Mouse (Mus musculus) forebrain, embryonic 12.5 days (tissue): ENCODE measurements around the gene Olfr711. TPM values are rescaled to one million over a fixed set of nuclear protein-coding genes. Genes with fewer than 3 reads are reported as not detected.
"Not testable (repeated sequence)": the region's sequence is repeated elsewhere in the genome, so short reads cannot be mapped to it uniquely, and the experiment has no call there.

Source experiments
- ATAC-seq: fragments of 200-750 bp; cut with Nextera tagmentation; 2 replicates; pipeline ENCODE4 v1.8.0; 2017; ENCODE audit warnings: moderate TSS enrichment; ENCODE audit not compliant: low FRiP score
- H3K27ac ChIP-seq: fragments of 300-500 bp; sonication (generic); 2 replicates; pipeline ENCODE4 v1.5.1; 2016; ENCODE audit warnings: mild to moderate bottlenecking
- H3K27me3 ChIP-seq: fragments of 300-500 bp; sonication (generic); 2 replicates; pipeline ENCODE4 v1.6.1; 2016; ENCODE audit warnings: mild to moderate bottlenecking
- H3K36me3 ChIP-seq: fragments of 300-500 bp; sonication (generic); replicated peaks from 2 replicates; pipeline ENCODE4 v1.6.1; 2016; ENCODE audit warnings: mild to moderate bottlenecking
- H3K4me1 ChIP-seq: fragments of 300-500 bp; sonication (generic); 2 replicates; pipeline ENCODE4 v1.6.1; 2016
- H3K4me2 ChIP-seq: fragments of 300-500 bp; sonication (generic); 2 replicates; pipeline ENCODE4 v1.6.1; 2016; ENCODE audit warnings: mild to moderate bottlenecking, moderate library complexity
- H3K4me3 ChIP-seq: fragments of 300-500 bp; sonication (generic); replicated peaks from 2 replicates; pipeline ENCODE4 v1.5.1; 2016; ENCODE audit warnings: mild to moderate bottlenecking
- H3K9ac ChIP-seq: fragments of 300-500 bp; sonication (generic); 2 replicates; pipeline ENCODE4 v1.6.1; 2016; ENCODE audit warnings: mild to moderate bottlenecking
- H3K9me3 ChIP-seq: fragments of 300-500 bp; sonication (generic); 2 replicates; pipeline ENCODE4 v1.6.1; 2016
- WGBS: fragments of 180-500 bp; shearing (Covaris S2); methylation state at CpG from one replicate; pipeline ENCODE4 v1.1.7; 2016; 5-methylcytosine and 5-hydroxymethylcytosine counted together
- polyA plus RNA-seq: library from polyadenylated mRNA; unstranded; fragments of >200 nt; fragmentation: Nextera tagmentation; extraction: Ambion mirVana; gene quantifications from 2 replicates; pipeline ENCODE4 v1.2.1, GENCODE M21; 2016

Gene Olfr711
- polyA plus RNA-seq = not detected in 2 replicates

DNA sequence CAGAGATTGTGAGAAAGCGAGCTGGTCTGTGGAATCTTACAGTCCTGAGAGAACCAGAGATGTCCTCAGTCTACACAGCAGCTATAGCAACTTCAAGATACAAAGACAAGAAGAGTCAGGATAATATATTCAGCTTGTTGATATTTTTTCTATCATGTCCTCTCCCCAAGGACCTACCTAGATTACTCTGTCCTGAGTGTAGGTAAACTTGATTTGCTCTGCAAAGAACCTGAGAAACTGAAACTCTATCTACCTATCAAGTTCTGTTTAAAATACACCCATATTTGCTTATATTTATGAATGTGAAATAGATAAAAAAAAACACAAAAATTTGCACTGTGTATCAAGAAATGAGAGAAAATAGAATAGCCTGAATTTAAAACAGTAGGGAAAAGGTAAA lies at the start of gene Olfr711:
Olfr711 (minus strand) TSS at position 101 of the 400 bp plus-strand sequence.
- ATAC-seq = no peak
- H3K36me3 ChIP-seq = no peaks in the 10 kb centered on the region
- no peaks in the 10 kb centered on the region for H3K27me3 ChIP-seq
- 64% methylated on average over 1 of the region's 1 CpGs for WGBS
- no peaks in the 10 kb centered on the region for H3K4me1 ChIP-seq
- H3K4me3 ChIP-seq = no peak within 1 kb of the TSS
- H3K4me2 ChIP-seq = no peak within 1 kb of the TSS
- no peak within 1 kb of the TSS for H3K9ac ChIP-seq
- no peak within 1 kb of the TSS for H3K27ac ChIP-seq
- no peaks in the 10 kb centered on the region for H3K9me3 ChIP-seq

DNA sequence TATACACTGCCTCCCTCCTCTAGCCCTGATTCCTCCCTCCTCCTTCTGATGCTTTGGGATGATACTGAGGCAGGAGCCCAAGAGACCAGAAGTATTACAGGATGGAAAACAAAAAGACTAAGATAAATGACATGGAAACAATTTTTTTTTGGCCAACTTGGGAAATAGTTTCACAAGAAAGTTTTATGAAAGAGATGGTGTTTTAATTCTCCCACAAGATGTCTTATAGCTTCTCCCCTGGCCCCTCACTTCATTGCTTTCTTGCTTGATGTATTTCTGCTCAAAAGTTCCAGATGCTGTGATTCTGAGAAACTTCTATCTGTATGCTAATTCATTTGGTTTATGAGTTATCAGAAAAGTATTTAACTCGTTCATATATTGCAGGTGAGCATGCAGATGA lies 30.7 kb upstream of the Olfr711 start, which contains the start of gene Olfr2:
Olfr2 (minus strand) TSS at position 101 of the 400 bp plus-strand sequence.
- no peak for ATAC-seq
- Histone ChIP-seq H3K27ac (no peak within 1 kb of the TSS), H3K4me1 (no peaks in the 10 kb centered on the region), H3K4me3 (no peak within 1 kb of the TSS), H3K4me2 (no peak within 1 kb of the TSS), H3K9me3 (no peaks in the 10 kb centered on the region), H3K36me3 (no peaks in the 10 kb centered on the region), H3K9ac (no peak within 1 kb of the TSS), H3K27me3 (no peaks in the 10 kb centered on the region)
- 49% methylated on average over 1 of the region's 1 CpGs for WGBS

DNA sequence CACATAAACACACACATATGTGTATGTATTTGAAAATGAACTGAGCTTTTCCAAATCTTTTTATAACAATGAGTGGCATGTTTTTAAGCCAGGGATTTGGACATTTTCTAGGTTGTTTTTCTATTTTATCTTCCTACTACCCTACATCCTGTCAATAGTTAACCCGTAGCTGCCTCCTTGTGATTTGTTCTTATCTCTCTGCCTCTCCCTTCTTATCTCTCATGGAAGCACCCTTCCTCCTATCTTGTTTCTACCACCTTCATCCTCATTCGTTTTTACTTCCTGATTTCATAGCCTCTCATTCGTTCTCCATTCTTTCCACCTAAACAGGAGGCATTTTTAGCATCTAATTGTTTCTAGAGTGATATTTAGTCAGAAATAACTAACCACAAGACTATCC lies 28.9 kb upstream of the Olfr711 start:
- Histone ChIP-seq H3K27me3 (no peaks in the 10 kb centered on the region), H3K27ac (no peak overlapping the region), H3K9me3 (no peaks in the 10 kb centered on the region), H3K4me1 (no peaks in the 10 kb centered on the region), H3K9ac (no peak overlapping the region), H3K4me3 (no peak overlapping the region), H3K36me3 (no peaks in the 10 kb centered on the region), H3K4me2 (no peak overlapping the region)
- no peak for ATAC-seq
- 70% methylated on average over 3 of the region's 3 CpGs for WGBS

DNA sequence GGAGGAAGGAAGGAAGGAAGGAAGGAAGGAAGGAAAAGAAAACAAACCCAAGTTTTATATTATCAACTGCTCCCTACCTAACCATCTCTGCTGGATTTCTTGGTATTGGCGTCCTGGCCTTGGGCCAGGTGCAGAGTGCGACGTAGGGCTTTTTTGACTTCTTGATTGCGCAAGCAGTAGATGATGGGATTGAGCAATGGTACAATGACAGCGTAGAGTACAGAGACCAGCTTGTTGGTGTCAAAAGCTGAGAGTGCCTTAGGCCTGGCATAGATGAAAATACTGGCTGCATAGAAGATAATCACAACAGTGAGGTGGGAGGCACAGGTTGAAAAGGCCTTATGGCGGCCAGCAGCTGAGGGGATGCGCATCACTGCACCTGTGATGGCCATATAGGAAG lies 25.5 kb upstream of the Olfr711 start:
- Histone ChIP-seq H3K4me2 (no peak overlapping the region), H3K9me3 (no peaks in the 10 kb centered on the region), H3K27ac (no peak overlapping the region), H3K9ac (no peak overlapping the region), H3K27me3 (no peaks in the 10 kb centered on the region), H3K36me3 (no peaks in the 10 kb centered on the region), H3K4me3 (no peak overlapping the region), H3K4me1 (no peaks in the 10 kb centered on the region)
- 90% methylated on average over 7 of the region's 7 CpGs for WGBS
- ATAC-seq = no peak

DNA sequence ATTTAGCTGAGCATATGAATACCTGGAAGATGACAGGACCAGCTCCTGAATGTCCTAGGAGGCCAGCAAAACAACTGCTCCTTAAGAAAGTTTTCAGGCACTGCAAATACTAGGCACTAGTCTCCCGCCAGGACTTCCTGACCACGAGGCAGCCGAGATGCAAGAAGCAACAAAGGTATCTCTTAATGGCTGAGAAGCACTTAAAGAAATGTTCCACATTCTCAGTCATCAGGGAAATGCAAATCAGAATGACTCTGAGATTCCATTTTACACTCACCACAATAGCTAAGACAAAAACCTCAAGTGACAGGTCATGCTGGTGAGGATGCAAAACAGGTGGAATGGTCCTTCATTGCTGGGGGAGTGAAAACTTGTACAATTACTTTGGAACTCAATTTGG lies 10.0 kb upstream of the Olfr711 start:
- Histone ChIP-seq H3K4me3 (no peak overlapping the region), H3K4me2 (no peak overlapping the region), H3K36me3 (no peaks in the 10 kb centered on the region), H3K27me3 (no peaks in the 10 kb centered on the region), H3K9ac (no peak overlapping the region), H3K4me1 (no peaks in the 10 kb centered on the region), H3K9me3 (no peaks in the 10 kb centered on the region), H3K27ac (no peak overlapping the region)
- 97% methylated on average over 3 of the region's 3 CpGs for WGBS
- ATAC-seq = no peak

DNA sequence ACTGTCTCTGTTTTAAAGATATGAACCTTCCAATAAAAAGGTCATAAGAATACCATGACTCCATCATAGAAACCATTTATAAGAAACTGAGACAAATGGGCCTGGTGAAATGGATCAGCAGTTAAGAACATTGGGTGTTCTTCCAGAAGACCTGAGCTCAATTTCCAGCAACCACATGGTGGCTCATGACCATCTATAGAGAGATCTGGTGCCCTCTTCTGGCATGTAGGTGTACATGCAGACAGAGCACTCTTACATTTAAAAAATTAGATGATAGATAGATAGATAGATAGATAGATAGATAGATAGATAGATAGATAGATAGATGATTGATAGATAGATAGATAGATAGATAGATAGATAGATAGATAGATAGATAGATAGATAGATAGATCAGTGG lies 7.8 kb downstream of the Olfr711 start:
- not testable (repeated sequence) for H3K4me1 ChIP-seq, H3K9me3 ChIP-seq, H3K36me3 ChIP-seq, ATAC-seq, H3K4me3 ChIP-seq, H3K4me2 ChIP-seq, H3K27me3 ChIP-seq, H3K27ac ChIP-seq, H3K9ac ChIP-seq

DNA sequence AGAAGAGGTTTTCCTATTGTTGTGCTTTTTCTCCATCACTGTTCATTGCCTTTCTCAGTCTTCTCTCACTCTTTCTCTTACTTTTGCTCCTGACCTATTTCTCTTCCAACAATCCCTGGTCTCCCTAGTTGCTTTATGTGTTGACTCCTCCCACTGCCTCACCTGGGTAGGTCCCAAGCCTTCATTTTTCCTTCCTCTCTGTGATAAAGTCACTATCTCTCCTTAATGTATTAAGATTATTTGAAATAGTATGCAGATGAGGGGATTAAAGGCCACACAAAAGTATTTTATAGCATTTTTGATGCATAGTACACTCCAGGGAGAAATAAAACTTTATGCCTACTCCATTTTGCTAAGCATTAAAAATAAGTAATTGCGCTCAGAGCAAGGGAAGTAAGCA lies 11.4 kb downstream of the Olfr711 start, which contains the start of gene Olfr6:
Olfr6 (minus strand) TSS at position 101 of the 400 bp plus-strand sequence.
- WGBS = 92% methylated on average over 1 of the region's 1 CpGs
- Histone ChIP-seq H3K9ac (no peak within 1 kb of the TSS), H3K4me1 (no peaks in the 10 kb centered on the region), H3K27ac (no peak within 1 kb of the TSS), H3K9me3 (no peaks in the 10 kb centered on the region), H3K4me2 (no peak within 1 kb of the TSS), H3K4me3 (no peak within 1 kb of the TSS), H3K27me3 (no peaks in the 10 kb centered on the region), H3K36me3 (no peaks in the 10 kb centered on the region)
- ATAC-seq = no peak

DNA sequence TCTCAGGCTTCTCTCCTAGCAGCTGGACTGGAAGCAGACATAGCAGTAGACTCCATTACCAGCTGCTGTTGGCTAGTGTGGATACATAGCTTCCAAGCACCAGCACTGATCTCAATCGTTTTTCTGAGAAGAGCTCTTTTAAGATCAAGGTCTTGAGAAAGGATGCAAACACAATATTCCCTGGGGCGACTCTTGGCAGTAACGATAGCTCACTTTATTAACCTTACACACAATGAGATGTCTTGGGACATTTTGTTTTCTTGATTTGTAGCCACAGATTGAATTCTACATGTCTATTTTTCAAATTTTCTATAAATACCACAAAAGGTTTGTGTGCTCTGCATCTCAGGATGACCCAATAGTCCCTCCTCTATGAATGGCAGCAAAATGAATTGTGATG lies 27.0 kb downstream of the Olfr711 start, which contains the start of gene Olfr710:
Olfr710 (minus strand) TSS at position 101 of the 400 bp plus-strand sequence.
- H3K9me3 ChIP-seq = 0 out of 2 replicates have a peak, but pooled peaks cover 2% of the 10 kb centered on the region
- no peak for ATAC-seq
- H3K36me3 ChIP-seq = no peaks in the 10 kb centered on the region
- no peak within 1 kb of the TSS for H3K27ac ChIP-seq
- 80% methylated on average over 3 of the region's 3 CpGs for WGBS
- H3K27me3 ChIP-seq = no peaks in the 10 kb centered on the region
- no peak within 1 kb of the TSS for H3K4me3 ChIP-seq
- H3K9ac ChIP-seq = no peak within 1 kb of the TSS
- no peak within 1 kb of the TSS for H3K4me2 ChIP-seq
- no peaks in the 10 kb centered on the region for H3K4me1 ChIP-seq

DNA sequence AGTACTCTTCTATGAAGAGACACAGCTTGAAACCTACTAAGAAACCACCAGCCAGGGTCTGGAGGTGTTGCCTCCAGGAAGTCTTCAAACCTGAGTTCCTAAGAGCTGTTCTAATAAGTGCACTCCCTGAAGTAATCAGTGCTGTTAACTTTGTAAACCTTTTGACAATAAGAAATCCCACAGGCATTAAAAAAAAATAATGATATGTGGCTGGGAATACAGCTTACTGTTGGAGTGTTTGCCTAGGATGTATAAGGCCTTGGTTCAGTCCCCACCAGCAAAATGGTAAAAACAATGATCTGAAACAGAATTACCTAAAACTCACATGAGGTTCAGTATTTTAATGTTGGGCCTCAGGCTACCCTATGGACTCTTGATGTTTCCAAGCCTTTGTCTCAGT lies 43.1 kb downstream of the Olfr711 start, which contains the start of gene Olfr709-ps1:
Olfr709-ps1 (minus strand) TSS at position 101 of the 400 bp plus-strand sequence.
- no peaks in the 10 kb centered on the region for H3K36me3 ChIP-seq
- no peak for ATAC-seq
- H3K27me3 ChIP-seq = no peaks in the 10 kb centered on the region
- no peak within 1 kb of the TSS for H3K9ac ChIP-seq
- H3K27ac ChIP-seq = no peak within 1 kb of the TSS
- H3K4me2 ChIP-seq = no peak within 1 kb of the TSS
- no peak within 1 kb of the TSS for H3K4me3 ChIP-seq
- H3K4me1 ChIP-seq = no peaks in the 10 kb centered on the region
- no peaks in the 10 kb centered on the region for H3K9me3 ChIP-seq

DNA sequence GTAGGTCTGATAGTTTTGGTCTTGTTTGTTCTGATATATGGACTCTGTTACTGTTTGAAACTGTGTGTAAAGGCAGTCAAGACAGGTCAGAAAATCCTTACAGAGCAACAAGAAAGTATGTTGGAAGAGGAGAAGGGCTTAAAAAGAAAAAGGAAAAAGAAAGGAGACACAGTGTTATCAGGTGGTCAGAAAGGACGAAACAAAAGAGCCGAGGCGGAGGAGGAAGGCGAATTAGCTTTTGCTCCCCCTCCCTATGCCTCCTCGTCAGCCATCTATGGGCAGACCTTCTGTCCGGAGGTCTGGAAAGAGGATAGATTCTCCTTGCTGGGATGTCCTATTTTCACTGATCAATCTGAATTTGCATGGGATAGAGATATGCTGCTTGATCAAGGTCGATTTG lies 54.3 kb downstream of the Olfr711 start:
- not testable (repeated sequence) for H3K36me3 ChIP-seq, H3K4me2 ChIP-seq, H3K27me3 ChIP-seq, H3K4me1 ChIP-seq, H3K9ac ChIP-seq, ATAC-seq, H3K9me3 ChIP-seq, H3K4me3 ChIP-seq, H3K27ac ChIP-seq
- WGBS = 87% methylated on average over 7 of the region's 7 CpGs

Other genes with a start within 250 kb of the Olfr711 start
- not detected in 2 replicates for gene Olfr697, start 233.0 kb downstream of the Olfr711 start, polyA plus RNA-seq
- not detected in 2 replicates for gene Olfr698, start 220.1 kb downstream of the Olfr711 start, polyA plus RNA-seq
- gene Olfr699, start 182.3 kb downstream of the Olfr711 start, polyA plus RNA-seq = not detected in 2 replicates
- gene Olfr700, start 166.6 kb downstream of the Olfr711 start, polyA plus RNA-seq = not detected in 2 replicates
- gene Olfr701, start 161.3 kb downstream of the Olfr711 start, polyA plus RNA-seq = not detected in 2 replicates
- gene Olfr702, start 141.6 kb downstream of the Olfr711 start, polyA plus RNA-seq = not detected in 2 replicates
- gene Olfr703, start 132.1 kb downstream of the Olfr711 start, polyA plus RNA-seq = not detected in 2 replicates
- gene Olfr704, start 112.3 kb downstream of the Olfr711 start, polyA plus RNA-seq = not detected in 2 replicates
- gene Olfr705, start 98.6 kb downstream of the Olfr711 start, polyA plus RNA-seq = not detected in 2 replicates
- gene Olfr706, start 87.3 kb downstream of the Olfr711 start, polyA plus RNA-seq = not detected in 2 replicates
- not detected in 2 replicates for gene Olfr707, start 74.2 kb downstream of the Olfr711 start, polyA plus RNA-seq
- not detected in 2 replicates for gene Olfr1532-ps1, start 67.5 kb downstream of the Olfr711 start, polyA plus RNA-seq
- gene Olfr709-ps1, start 43.2 kb downstream of the Olfr711 start, polyA plus RNA-seq = not detected in 2 replicates
- not detected in 2 replicates for gene Olfr710, start 27.1 kb downstream of the Olfr711 start, polyA plus RNA-seq
- not detected in 2 replicates for gene Olfr6, start 11.5 kb downstream of the Olfr711 start, polyA plus RNA-seq
- not detected in 2 replicates for gene Olfr2, start 30.6 kb upstream of the Olfr711 start, polyA plus RNA-seq
- gene Olfr713, start 55.7 kb upstream of the Olfr711 start, polyA plus RNA-seq = not detected in 2 replicates
- gene Olfr714, start 95.5 kb upstream of the Olfr711 start, polyA plus RNA-seq = not detected in 2 replicates
- not detected in 2 replicates for gene Olfr17, start 117.8 kb upstream of the Olfr711 start, polyA plus RNA-seq
- not detected in 2 replicates for gene Olfr715b, start 134.9 kb upstream of the Olfr711 start, polyA plus RNA-seq
- gene Olfr715, start 155.6 kb upstream of the Olfr711 start, polyA plus RNA-seq = not detected in 2 replicates
- not detected in 2 replicates for gene Olfr716, start 162.9 kb upstream of the Olfr711 start, polyA plus RNA-seq
- gene Nlrp14, start 191.5 kb upstream of the Olfr711 start, polyA plus RNA-seq = not detected in 2 replicates
- not detected in 2 replicates for gene Rbmxl2, start 234.0 kb upstream of the Olfr711 start, polyA plus RNA-seq